Mouse (Mus musculus) kidney, postnatal 25 days (tissue): ENCODE measurements around the gene Cyp2d11.
A peak's percentile ranks its signal among the peaks of the same experiment; 100 is the strongest.

ENCODE experiments used
- DNase-seq, 2 experiments: peaks; one replicate each; pipeline ENCODE4 v3.0.0; 2021; ENCODE audit warnings: mixed read lengths in 2 of 2

Gene Cyp2d11

DNA sequence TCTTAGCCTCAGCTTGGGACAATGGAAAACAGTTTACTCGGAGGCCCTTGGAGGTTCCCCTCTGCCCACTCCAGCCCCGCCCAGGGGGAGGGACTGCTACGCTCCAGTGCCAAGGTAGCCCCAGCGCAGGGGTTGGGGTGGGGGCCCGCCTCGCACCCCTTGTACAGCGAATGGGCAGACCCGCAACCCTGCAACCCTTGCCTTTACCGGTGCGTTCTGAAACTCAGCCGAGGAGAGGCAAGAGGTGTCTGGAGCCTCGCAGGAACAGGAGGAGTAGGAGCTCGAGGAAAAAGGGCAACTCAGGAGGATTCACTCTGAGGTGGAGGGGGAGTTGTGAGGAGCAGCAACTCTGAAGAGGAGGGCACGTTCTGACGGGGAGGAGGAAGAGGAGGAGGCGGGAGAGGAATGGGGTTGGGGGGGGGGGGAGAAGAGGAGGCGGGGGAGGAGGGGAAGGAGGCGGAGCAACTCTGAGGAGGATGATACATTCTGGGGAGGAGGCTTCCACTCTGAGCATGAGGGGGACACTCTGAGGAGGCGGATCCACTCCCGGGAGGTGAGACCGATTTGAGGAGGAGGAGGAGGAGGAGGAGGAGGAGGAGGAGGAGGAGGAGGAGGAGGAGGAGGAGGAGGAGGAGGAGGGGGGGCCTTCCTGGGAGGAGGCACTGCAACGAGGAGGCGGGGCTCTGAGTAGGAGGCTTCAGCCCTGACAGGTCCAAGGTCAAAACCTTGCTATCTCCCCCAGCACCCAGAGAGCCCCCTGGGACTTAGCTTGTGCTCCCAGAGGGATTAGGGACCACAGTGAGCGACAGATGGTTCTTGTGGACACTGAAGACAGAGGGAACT lies 13.7 kb downstream of the Cyp2d11 start, which contains the start of gene Cyp2d22:
Gene Cyp2d22, minus strand, starts transcription at position 390 of the 843 bp plus-strand sequence.
- peak; percentile 73 to 88 for DNase-seq

DNA sequence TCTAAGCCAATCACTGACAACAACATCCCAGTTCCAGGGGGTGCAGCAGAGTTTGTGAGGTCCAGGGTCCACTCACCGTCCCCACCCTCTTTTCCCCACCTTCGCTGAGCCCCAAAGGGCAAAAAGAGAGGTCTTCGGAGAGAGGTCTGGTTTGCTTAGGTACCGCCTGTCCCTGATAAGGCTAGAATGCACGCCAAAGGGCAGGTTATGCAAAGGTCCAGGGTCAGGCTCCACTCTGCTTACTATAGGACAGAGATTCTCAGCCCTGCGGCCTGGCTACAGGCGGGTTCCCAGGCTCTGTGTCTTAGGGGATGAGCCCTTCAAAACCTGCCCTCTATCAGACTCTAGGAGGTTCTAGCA lies 14.3 kb downstream of the Cyp2d11 start:
- DNase-seq: no peak

DNA sequence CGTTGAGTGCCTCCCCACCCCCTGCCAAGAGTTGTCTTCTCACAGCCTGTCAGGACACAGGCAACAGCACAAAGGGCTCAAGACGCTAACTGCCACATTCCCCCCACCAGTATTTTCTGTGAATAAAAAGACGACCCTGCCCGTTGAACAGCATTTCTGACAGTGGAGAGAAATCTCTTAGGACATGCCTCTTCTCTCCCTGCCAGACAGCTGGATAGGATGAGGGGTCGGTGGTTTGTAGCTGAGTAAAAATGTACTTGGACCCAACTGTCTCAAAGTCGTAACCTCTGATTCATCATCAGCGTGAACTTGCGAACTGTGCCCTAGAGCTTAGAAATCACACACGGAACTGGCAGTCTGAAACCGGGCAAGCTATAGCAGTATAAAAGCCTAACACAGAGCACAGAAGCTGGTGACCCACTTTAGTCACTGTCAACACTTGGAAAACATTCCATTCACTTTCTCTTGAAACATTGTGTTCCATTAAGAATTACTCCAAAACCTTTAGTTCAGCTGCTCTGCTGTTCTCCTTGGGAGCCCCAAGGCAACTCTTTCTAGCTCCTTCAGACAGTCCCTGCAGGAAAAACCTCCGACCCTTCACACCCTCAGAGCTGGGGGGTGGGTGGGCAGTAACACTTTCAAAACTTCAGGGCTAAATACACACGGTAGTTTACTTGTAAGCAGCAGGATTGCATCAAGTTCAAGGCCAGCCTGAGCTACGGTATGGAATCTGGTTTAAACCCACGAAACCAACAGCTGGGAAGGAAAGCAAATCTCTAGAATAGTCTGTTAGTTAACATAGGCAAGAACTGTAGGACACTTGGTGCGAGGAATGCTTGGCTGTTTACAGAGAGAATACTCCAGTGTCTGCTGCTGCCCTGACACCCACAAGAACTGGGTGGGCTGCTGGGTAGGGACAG lies 15.3 kb downstream of the Cyp2d11 start:
- DNase-seq: peak; percentile 20 to 58

DNA sequence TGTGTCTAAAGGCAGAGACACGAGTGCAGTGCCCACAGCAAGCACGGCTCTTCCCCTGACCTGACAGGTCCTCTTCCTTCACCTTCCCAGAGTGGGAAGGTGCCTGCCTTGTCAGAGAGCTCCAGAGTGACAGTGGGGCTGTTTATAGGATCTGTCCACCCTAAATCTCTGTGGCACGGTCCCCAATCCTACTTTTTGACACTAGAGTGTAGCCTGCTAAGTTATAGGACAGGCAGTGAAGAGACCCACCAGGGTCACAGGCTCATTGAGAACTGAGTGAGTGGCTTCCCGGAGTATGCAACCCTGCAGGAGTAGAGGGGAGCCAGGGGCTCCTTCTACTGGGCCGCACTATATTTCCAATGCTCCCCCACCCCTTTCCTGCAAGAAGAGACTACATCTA lies 16.1 kb downstream of the Cyp2d11 start:
- peak in 1 of 2 experiments; percentile 11 for DNase-seq

DNA sequence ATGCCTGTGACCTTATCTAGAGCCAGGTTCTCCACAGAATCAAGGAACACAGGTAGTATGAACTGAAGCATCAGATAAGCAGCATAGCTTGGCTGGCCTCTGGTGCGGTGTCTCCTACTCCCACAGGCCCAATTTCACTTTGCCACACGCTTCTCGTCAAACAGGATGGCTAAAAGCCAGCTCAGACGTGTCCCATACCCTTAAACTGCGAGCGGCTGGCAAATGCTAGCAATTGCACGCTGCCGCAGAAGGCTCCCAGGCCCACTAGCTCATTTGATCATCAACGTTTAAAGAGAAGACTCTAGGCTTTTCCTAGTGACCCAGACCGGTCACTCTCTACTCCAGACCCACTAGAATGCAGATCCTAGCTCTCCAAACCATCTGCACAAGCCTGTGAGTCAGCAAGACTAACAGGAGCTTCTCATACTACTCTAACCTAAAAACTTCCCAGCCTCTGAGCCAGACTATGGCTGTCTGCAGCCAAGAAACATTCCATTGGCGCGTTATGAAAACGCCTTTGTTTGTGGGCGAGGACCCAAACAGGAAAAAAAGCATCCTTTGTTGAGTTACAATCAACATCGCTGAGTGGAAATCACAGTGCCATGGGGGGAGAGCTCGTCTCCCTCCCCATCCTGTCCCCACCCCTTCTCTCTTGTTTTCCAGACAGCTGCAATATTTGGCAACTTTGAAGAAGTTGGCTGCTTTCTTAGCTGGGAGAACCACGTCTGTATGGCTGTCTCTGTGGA lies 17.3 kb downstream of the Cyp2d11 start:
- DNase-seq: peak; percentile 73 to 77

DNA sequence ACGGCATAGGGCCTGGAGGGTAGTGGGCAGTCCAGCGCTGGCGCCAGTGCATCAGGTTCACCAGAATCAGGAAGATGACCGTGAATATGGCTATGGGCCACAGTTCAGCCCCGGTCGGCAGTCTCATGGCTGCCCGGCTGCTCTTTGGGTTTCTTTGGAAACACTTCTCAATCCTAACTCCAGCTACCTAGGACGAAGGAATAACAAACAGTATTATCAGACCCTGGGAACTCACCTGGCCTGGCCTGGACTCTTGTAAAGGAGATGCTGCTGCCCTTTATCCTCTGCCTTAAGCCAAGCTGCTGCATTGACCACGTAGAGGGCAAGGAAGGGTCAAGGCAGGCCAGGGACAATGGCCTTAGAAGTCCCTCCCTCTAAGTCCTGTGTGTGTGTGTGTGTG lies 18.0 kb downstream of the Cyp2d11 start:
- peak in 1 of 2 experiments; percentile 35 for DNase-seq

DNA sequence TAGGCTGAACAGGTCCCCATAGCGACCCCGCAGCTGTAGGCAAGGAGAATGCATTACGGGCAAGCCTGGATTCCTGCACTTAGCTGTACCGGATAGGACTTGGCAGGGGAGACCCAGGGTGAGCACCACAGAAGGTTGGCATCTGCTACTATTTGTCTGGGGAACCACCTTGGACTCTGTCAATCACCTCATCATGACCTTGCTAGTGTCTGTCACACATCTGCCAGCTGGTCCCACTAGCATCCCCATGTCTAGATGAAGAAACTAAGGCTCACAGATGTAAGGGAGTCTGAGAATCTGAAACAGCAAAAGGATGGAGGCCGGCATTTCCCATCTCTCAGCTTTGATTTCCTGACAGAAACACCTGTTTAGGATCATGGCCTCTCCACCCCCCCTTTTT lies 19.4 kb downstream of the Cyp2d11 start:
- DNase-seq: no peak

DNA sequence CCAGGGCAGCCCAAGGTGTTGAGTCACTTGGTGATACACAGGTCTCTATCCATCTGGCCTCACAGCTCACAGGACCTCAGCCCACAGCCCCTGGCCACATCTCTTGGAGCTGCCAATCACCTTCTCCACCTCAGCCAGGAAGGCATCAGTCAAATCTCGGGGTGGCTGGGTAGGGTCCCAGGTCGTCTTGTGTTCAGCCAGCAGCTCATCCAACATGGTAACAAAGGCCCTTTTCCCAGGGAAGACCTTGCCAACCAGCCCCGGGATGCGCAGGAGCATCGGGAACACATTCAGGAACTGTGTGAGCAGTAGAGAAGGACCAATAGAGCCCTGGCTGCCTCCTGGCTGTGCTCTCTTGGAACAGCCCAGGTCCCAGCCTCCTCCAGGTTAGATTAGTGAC lies 20.8 kb downstream of the Cyp2d11 start:
- no peak for DNase-seq

DNA sequence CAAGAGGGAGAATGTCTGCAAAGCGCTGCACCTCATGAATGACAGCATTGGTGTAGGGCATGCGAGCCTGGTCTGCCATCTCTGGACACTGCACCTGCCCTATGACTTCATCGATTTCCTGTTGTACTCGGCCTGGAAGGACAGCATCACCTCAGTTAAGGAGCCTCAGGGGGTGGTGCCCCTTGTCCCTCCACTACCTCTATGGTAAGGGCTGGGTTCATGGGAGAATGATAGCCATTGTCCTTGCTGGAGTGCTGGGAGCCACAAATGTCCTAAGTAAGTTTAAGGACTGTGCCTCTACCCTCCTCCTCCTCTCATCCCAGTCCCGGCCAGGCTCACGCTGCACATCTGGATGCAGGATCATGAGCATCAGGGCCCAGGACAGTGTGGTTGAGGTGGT lies 21.4 kb downstream of the Cyp2d11 start:
- DNase-seq: no peak

DNA sequence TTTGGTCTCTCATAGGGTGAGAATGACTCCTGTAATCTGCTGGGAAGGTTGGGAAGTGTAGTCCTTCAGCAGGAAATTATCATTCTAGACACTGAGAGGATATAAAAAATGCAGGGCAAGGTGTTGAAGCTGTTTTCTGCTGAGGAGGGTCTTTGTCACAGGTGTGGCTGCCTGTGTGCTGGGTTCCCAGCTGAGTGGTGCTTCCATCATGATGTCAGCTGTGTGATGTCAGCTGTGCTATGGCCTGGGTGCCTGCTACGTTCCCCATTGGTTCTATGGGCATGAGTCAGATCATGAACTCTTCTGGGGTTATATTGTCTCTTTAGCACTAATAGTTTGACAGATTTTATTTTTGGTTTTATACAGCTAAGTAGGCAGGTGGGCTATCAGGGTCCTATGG lies 25.0 kb downstream of the Cyp2d11 start:
- peak in 1 of 2 experiments; percentile 31 for DNase-seq

DNA sequence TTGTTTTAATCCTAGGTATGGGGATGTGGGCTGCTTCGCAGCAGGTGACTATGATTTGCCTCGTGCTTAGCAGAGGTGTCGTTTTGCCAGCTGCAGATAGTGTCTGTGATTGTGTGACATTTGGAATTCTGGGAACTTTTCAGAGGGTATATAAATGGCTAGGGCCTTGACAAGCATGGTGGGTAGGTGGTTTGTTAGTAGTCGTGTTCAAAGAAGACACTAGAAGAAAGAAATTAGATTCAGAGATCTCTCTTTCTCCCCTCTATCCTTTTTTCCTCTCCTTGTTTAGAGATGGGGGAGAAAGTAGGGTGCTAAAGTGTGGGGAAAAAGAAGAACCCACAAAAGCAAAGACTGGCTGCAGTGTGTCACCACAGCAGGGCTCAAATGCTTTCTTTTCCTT lies 25.7 kb downstream of the Cyp2d11 start:
- DNase-seq: peak in 1 of 2 experiments; percentile 0

DNA sequence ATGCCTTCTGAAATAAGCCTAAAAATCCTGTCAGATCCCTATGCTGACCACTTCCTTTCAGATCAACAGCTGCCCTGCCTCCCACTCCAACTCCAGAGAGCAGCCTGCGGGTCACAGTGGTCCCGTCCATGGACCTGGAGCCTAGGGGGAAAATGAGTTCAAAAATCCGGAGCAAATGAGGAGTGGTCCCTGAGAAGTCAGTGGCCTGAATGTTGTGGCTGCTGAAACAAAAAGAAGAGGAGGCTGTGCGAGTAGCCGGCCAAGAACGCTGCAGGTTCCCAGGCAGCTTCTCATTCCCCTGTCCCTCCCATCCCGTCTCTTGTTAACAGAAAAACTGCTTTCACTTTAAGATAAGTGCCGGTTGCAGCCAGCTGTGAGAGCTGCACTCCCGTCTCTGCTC lies 29.3 kb downstream of the Cyp2d11 start:
- DNase-seq: peak; percentile 1 to 10

DNA sequence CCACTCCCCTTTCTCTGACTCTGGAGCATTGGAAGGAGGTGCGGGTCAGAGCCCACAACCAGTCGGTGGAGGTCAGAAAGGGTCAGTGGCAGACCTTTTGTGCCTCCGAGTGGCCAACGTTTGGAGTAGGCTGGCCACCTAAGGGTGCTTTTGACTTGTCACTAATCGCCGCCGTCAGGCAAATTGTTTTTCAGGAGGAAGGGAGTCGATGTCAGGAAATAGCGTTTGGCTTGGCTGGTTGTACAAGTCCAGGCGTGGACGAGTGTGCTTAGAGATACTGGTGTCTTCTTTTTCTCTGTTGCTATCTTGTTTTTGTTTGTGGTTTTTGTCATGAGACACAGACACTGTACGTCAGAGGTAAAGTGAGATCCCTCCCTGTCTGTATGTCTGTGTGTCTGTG lies 30.0 kb downstream of the Cyp2d11 start:
- peak; percentile 1 to 13 for DNase-seq

DNA sequence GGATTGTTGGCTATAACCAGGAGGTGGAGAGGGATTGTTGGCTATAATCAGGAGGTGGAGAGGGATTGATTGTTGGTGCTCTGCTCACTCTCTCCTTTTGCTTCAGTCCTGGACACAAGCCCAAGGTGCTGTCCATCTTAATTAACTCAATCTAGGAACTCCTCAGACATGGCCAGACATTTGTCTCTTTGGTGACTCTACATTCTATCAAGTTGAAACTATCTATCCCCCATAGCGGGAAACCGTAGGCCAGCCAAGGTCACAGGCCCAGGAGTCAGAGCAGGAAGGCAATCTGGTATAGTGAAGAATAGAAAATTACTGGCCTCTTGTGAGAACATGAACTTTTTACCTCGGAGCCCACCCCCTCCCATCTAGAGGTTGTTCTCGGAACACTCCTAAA lies 31.6 kb downstream of the Cyp2d11 start:
- DNase-seq: peak; percentile 53 to 70

DNA sequence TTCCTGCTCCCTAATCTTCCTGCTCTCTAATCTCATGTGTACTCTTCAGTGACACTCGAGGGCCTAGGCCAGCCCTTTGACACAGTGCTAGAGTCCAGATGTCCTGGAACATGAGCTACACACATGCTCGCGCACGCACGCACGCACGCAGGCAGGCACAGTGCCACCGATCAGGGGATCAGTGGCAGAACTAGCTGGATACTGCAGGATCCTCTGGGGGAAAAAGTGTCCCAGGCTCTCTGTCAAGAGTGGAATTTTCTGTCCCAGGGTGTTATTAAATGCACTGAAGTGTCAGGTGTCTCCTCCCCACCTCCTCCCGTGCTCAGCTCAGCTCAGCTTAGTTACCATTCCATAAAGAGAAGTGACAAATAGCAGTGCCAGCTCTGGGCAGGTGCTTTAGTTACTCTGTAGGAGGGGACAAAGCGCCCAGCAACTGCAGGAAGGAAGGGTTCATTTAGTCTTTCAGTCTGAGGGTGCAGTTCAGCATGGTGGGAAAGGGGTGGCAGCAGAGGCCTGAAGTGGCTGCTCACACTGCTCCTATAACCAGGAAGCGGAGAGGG lies 32.3 kb downstream of the Cyp2d11 start:
- DNase-seq: peak; percentile 51 to 81

DNA sequence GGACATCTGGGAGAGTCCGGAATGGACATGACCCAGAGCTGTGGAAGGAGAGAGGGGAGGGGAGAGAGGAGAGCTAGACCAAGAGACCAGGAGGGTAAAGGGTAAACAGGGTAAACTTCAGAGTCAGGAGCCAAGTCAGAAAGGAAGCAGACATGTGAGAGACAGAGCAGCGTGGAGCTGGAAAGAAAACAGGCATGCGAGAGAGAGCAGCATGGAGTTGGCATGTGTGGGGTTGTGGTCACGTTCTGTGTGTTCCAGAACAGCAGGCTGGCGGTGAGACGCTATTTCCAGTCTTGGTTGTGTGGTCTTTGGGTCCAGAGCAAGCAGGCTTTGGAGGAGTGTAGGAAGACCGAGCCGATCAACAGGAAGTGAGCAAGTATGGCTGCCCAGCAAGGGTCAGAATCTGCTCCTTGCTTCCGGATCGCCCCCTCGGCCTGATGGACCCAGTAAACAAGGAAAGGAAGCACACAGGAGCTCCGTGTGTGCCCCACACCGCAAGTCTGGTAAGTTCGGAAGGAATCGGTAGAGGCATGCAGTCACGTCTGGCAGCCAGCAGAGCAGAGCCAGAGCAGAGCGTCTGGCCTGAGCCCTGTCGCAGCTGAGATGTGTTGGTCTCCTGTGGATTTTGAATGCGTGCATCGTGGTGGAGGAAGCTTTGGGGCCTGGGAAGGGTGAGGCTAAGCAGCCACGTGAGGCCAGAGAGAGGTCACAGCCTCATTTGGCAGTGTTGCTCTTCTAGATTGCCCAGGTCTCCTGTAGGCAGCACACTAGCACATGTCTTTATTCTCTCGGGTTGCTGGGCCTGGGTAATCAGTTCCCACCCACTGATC lies 35.2 kb downstream of the Cyp2d11 start:
- peak; percentile 52 to 80 for DNase-seq

DNA sequence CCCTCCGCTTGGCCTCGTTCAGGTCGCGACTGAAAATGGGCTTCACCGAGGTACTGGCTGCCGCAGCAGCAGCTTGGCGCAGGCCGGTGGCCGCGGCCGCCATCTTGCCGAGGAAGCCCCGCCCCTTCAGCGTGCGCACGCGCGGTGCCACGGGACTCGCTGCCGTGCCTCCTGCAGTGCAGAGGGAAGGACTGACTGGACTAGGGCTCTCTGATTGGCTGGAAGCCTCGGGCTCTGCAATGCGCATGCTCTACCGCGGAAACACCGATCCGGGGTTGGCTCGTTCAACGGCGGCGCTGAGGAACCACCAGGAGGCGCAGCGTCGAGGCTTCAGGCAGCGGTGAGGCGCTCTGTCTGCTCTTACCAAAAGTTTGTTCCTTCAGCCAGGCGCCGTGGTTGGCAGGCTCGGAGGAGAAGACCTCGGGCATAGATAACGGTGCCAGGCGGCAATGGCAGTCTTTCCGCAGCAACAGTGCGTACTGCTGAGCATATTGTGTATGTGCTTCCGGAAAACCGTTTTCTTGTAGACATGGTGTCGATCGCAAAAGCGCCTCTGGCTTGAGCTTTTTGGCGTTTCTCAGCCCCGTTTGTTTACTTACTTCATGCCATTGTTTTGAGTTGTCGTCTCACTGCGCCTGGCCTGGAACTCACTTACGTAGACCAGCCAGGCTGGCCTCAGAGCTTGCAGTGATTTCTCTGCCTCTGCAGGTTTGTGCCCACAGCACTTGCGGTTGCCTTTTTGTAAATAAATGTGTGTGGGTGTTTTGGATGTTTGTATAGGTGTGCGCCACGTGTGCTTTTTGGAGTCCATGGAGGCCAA lies 39.5 kb downstream of the Cyp2d11 start, which contains the start of gene Ndufa6:
Gene Ndufa6, minus strand, starts transcription at position 197 of the 820 bp plus-strand sequence.
- DNase-seq: peak; percentile 98 to 99

DNA sequence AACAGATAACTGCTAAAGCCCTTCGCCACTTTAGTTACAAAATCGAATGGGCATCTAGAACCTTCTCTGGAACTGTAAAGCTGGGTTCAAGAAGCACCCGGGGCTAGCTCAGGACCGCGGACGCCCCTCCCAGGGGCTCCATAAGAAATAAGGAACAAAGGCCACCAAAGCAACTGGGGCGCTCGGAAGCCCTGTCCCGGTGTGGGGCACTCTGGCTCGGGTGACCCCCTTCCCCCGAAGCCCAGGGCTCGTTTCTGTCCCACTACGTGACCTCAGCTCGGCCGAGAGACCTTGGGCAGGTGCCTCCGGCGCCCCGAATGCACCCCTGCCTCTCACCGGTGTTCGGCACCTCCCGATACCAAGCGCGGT lies 40.1 kb downstream of the Cyp2d11 start:
- no peak for DNase-seq

DNA sequence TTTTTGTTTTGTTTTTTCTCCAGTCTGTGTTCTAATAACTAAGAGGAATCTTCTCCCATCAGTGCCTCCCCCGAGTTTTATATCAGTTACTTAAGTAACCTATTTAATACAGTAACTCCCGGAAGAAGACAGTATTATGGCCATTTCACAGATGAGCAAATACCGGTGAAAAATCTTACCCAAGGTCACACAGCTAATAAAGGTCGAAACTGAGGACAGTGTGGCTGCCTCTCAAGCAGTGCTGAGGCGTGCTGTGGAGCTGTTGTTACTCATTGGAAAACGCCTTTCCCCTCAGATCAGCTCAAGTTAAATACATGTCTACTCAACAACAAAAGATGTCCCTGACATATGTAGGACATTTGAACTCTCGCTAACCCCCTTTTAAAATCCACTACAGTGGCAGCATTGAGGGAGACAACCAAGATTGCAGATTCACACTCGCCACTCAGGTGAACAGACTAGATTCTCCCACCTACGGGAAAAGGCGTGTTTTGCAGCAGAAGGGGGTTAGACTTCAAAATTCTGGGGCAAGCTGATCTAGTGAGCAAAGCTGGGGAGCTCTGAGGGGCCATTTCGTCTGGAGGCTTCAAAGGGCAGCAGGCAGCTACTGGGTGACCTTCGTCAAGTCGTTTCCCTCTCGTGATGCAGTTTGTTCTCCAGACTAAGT lies 40.6 kb downstream of the Cyp2d11 start:
- DNase-seq: no peak

DNA sequence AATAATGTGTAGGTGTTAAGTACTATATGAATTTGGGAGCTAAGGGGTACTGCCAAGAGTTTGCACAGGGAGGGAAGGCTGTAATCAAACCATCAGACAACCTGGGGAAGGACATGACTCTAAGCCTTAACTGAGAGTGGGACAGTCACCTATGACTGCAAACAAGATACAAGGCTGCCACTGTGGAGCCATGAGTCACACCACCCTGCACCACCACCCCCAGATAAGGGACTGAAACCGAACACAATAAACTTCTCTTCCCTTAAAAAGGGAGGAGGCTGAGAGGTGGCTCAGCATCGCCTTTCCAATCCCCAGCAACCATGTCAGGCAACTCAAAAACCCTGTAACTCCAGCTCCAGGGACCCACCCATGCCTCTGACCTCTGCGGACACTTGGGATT lies 42.3 kb downstream of the Cyp2d11 start:
- DNase-seq: peak in 1 of 2 experiments; percentile 15
